Mouse (Mus musculus) lung, adult 18-20 months (tissue): Measurements from ENCODE around the gene Rsph14.

Experiments used
- DNase-seq, 2 experiments: peaks; one replicate each; pipeline ENCODE4 v3.0.0; 2022; ENCODE audit warnings: mixed read lengths in 2 of 2

Gene Rsph14

GRCm38 (mm10) chr10:74990584-74991322 is 41.6 kb downstream of the Rsph14 start:
- peak; percentile 68 to 80 for DNase-seq

- DNase-seq: no peak
Observed at GRCm38 (mm10) chr10:74989814-74990213, 42.6 kb downstream of the Rsph14 start.

- DNase-seq: no peak
Observed at GRCm38 (mm10) chr10:74987698-74988470, 44.5 kb downstream of the Rsph14 start.

GRCm38 (mm10) chr10:74983176-74983575 is 49.2 kb downstream of the Rsph14 start:
- no peak for DNase-seq

- no peak for DNase-seq
Observed at GRCm38 (mm10) chr10:74981159-74981558, 51.2 kb downstream of the Rsph14 start.

GRCm38 (mm10) chr10:74978056-74978455 is 54.3 kb downstream of the Rsph14 start:
- no peak for DNase-seq

GRCm38 (mm10) chr10:74976429-74976828 is 56.0 kb downstream of the Rsph14 start:
- DNase-seq: no peak

- no peak for DNase-seq
Observed at GRCm38 (mm10) chr10:74975626-74976025, 56.8 kb downstream of the Rsph14 start.

- no peak for DNase-seq
Observed at GRCm38 (mm10) chr10:74973026-74973425, 59.4 kb downstream of the Rsph14 start.

GRCm38 (mm10) chr10:74969266-74969665 is 63.1 kb downstream of the Rsph14 start:
- no peak for DNase-seq

- DNase-seq: no peak
Observed at GRCm38 (mm10) chr10:74967651-74968267, 64.6 kb downstream of the Rsph14 start.

- DNase-seq: peak; percentile 96
Observed at GRCm38 (mm10) chr10:74966850-74967451, 65.4 kb downstream of the Rsph14 start, which contains the start of gene Gnaz. Gene Gnaz, plus strand, starts transcription at chr10:74967177.

- no peak for DNase-seq
Observed at GRCm38 (mm10) chr10:74964380-74964779, 68.0 kb downstream of the Rsph14 start.

- no peak for DNase-seq
Observed at GRCm38 (mm10) chr10:74952830-74953443, 79.4 kb downstream of the Rsph14 start.

- no peak for DNase-seq
Observed at GRCm38 (mm10) chr10:74940795-74941194, 91.6 kb downstream of the Rsph14 start.

- DNase-seq: peak in 1 of 2 experiments; percentile 0
Observed at GRCm38 (mm10) chr10:74939300-74939699, 93.1 kb downstream of the Rsph14 start.

- DNase-seq: no peak
Observed at GRCm38 (mm10) chr10:74938410-74938809, 94.0 kb downstream of the Rsph14 start.

GRCm38 (mm10) chr10:74937003-74937790 is 95.2 kb downstream of the Rsph14 start:
- DNase-seq: peak in 1 of 2 experiments; percentile 33

- peak in 1 of 2 experiments; percentile 20 for DNase-seq
Observed at GRCm38 (mm10) chr10:74935016-74935415, 97.4 kb downstream of the Rsph14 start.

GRCm38 (mm10) chr10:74934521-74934920 is 97.9 kb downstream of the Rsph14 start:
- no peak for DNase-seq

GRCm38 (mm10) chr10:74933548-74934190 is 98.7 kb downstream of the Rsph14 start:
- no peak for DNase-seq
